Mouse (Mus musculus) gastrocnemius, postnatal 4 days (tissue): ENCODE results near the gene Ccdc85a. TPM values are rescaled to one million over a fixed set of nuclear protein-coding genes. Genes with fewer than 3 reads are reported as not detected.
A peak's percentile ranks its signal among the peaks of the same experiment; 100 is the strongest.
"Not testable (repeated sequence)": the region's sequence is repeated elsewhere in the genome, so short reads cannot be mapped to it uniquely, and the experiment has no call there.

Experiments
- DNase-seq, 2 experiments: peaks; one replicate each; pipeline ENCODE4 v3.0.0; 2021 to 2022; ENCODE audit warnings: low spot score in 2 of 2, mixed read lengths in 2 of 2
- total RNA-seq, 2 experiments: library from RNA; stranded (reverse); gene quantifications; 2 replicates each; pipeline ENCODE4 v1.2.3; 2021

Ccdc85a gene
- total RNA-seq, 2 experiments from 2014 or later, result 5.8 to 6.2 TPM

- DNase-seq, result no peak
Observed at GRCm38 (mm10) chr11:28439877-28440276, 144.2 kb downstream of the Ccdc85a start.

- no peak for DNase-seq
Observed at GRCm38 (mm10) chr11:28422451-28423231, 161.5 kb downstream of the Ccdc85a start.

GRCm38 (mm10) chr11:28415841-28416240, 168.3 kb downstream of the Ccdc85a start:
- DNase-seq, result no peak

- not testable (repeated sequence) for DNase-seq
Observed at GRCm38 (mm10) chr11:28409880-28410279, 174.2 kb downstream of the Ccdc85a start.

- no peak for DNase-seq
Observed at GRCm38 (mm10) chr11:28397166-28397565, 187.0 kb downstream of the Ccdc85a start.

- DNase-seq, result no peak
Observed at GRCm38 (mm10) chr11:28375891-28376290, 208.2 kb downstream of the Ccdc85a start.

GRCm38 (mm10) chr11:28374636-28375035, 209.5 kb downstream of the Ccdc85a start:
- no peak for DNase-seq

GRCm38 (mm10) chr11:28371381-28371780, 212.7 kb downstream of the Ccdc85a start:
- not testable (repeated sequence) for DNase-seq

- DNase-seq, result no peak
Observed at GRCm38 (mm10) chr11:28365929-28366244, 218.2 kb downstream of the Ccdc85a start.

- DNase-seq, result peak; percentile 29 to 82
Observed at GRCm38 (mm10) chr11:28365209-28365928, 218.8 kb downstream of the Ccdc85a start.

- DNase-seq, result no peak
Observed at GRCm38 (mm10) chr11:28343465-28343864, 240.7 kb downstream of the Ccdc85a start.

- DNase-seq, result no peak
Observed at GRCm38 (mm10) chr11:28341887-28342286, 242.2 kb downstream of the Ccdc85a start.

- not testable (repeated sequence) for DNase-seq
Observed at GRCm38 (mm10) chr11:28339224-28340150, 244.6 kb downstream of the Ccdc85a start, which contains the start of gene Gm6685. Gene Gm6685 (minus strand): TSS chr11:28339867.

Other genes with a start within 250 kb of the Ccdc85a start
- 1 to 10 TPM; 3.4 to 3.5 TPM for gene Gm6685, start 244.5 kb downstream of the Ccdc85a start, total RNA-seq